Mouse (Mus musculus): ENCODE measurements at regions not wholly inside any gene's neighbourhood (a gene's known extent, or its start where the extent isn't known, plus 50 kb on each side); places are given as distances from the start of the nearest gene placed in this dataset.

GRCm38 (mm10) chr5:82472146-82472545, 882.8 kb downstream of the Tecrl start:
- DNase-seq (ENCODE audit: low read depth, low spot score), result no peak

GRCm38 (mm10) chr5:82464272-82464671, 890.7 kb downstream of the Tecrl start:
- no peak for DNase-seq (ENCODE audit: low read depth, low spot score)

- DNase-seq (ENCODE audit: low read depth, low spot score), result no peak
Measured at GRCm38 (mm10) chr5:82441288-82441687, 913.7 kb downstream of the Tecrl start.

- DNase-seq (ENCODE audit: low read depth, low spot score), result no peak
Measured at GRCm38 (mm10) chr5:82440126-82440525, 914.9 kb downstream of the Tecrl start.

- DNase-seq (ENCODE audit: low read depth, low spot score), result no peak
Measured at GRCm38 (mm10) chr5:82420396-82420795, 934.6 kb downstream of the Tecrl start.

- DNase-seq (ENCODE audit: low read depth, low spot score), result no peak
Measured at GRCm38 (mm10) chr5:82396632-82397234, 958.3 kb downstream of the Tecrl start.

GRCm38 (mm10) chr5:82361624-82362023, 993.4 kb downstream of the Tecrl start:
- no peak for DNase-seq (ENCODE audit: low read depth, low spot score)

GRCm38 (mm10) chr5:82356336-82356735, 998.7 kb downstream of the Tecrl start:
- DNase-seq (ENCODE audit: low read depth, low spot score), result no peak

GRCm38 (mm10) chr5:82351089-82351488, 1003.9 kb downstream of the Tecrl start:
- no peak for DNase-seq (ENCODE audit: low read depth, low spot score)

GRCm38 (mm10) chr5:82346672-82347071, 1008.3 kb downstream of the Tecrl start:
- peak; percentile 81 for DNase-seq (ENCODE audit: low read depth, low spot score)

- no peak for DNase-seq (ENCODE audit: low read depth, low spot score)
Measured at GRCm38 (mm10) chr5:82324354-82324753, 1030.6 kb downstream of the Tecrl start.

- DNase-seq (ENCODE audit: low read depth, low spot score), result no peak
Measured at GRCm38 (mm10) chr5:82319709-82320333, 1035.2 kb downstream of the Tecrl start.

GRCm38 (mm10) chr5:82312054-82312453, 1042.9 kb downstream of the Tecrl start:
- no peak for DNase-seq (ENCODE audit: low read depth, low spot score)

GRCm38 (mm10) chr5:82288069-82288845, 1066.7 kb downstream of the Tecrl start:
- DNase-seq (ENCODE audit: low read depth, low spot score), result no peak

- DNase-seq (ENCODE audit: low read depth, low spot score), result no peak
Measured at GRCm38 (mm10) chr5:82253356-82254104, 1101.5 kb downstream of the Tecrl start.

GRCm38 (mm10) chr5:82226329-82226728, 1128.7 kb downstream of the Tecrl start:
- no peak for DNase-seq (ENCODE audit: low read depth, low spot score)

GRCm38 (mm10) chr5:82223622-82224021, 1131.4 kb downstream of the Tecrl start:
- no peak for DNase-seq (ENCODE audit: low read depth, low spot score)

- no peak for DNase-seq (ENCODE audit: low read depth, low spot score)
Measured at GRCm38 (mm10) chr5:82203606-82204005, 1151.4 kb downstream of the Tecrl start.
